Mouse (Mus musculus) subcutaneous adipose tissue, adult 2 months (tissue): ENCODE results near the gene Pln. TPM values are rescaled to one million over a fixed set of nuclear protein-coding genes. Genes with fewer than 3 reads are reported as not detected.

Source experiments
- polyA plus RNA-seq: library from polyadenylated mRNA; depleted of rRNA; stranded (reverse); fragments of >200 nt; gene quantifications from 2 replicates; pipeline ENCODE4 v1.2.3, GENCODE M21; 2012; ENCODE audit warnings: low replicate concordance; rRNA removed

Pln gene
- polyA plus RNA-seq, result 6.3 and 23.9 TPM in 2 replicates

DNA sequence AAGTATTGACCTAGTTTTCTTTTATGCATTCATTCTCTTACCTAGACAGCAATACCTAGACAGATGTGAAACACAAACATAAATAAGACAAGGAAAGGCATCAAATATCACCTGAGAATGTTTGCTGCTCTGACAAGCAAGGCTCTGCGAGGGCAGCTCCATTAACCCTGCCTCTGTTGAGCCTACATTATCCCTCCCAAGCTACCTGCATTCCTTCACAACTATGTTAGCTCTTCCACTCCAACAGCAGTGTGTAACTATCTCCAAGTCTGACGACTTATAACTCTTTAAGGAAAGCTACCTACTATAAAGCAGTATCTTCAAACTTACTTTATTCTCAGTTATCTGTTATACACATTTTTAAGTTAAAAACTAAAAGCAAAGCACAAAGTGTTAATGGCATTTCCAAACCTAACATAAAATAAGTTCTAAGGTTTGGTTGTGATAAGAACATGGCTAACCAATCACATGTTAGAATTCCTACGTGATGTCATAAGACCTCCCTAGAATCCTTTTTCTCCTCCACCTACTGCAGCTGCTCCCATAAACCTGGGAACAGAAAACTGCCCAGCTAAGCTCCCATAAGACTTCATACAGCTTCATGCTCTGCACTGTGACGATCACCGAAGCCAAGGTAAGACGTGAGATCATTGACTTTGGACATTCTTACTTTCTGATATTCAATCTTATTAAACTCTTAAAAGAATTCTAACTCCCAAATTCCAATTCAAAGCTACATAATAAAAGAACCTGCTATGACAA lies at the start of gene Pln:
TSS of gene Pln (plus strand) at position 506 of the 762 bp plus-strand sequence.

DNA sequence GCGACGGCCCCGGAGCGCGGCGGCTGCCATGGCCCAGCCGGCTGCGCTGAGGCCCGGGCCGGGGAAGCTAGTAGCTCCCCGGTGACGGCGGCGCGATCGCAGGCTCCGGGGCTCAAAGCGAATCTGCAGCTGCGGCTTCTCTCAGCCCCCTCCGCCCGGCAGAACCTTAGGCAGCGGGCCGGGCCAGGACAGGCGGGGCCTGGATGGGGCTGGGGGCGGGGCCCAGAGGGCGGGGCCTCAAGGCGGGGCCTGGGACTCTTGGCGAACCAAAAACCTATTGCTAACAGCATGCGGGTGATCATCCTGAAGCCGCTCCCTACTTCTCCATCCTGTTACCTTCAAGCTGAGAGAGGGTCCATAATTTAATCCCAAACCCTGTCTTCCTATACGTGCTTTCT lies 42.2 kb downstream of the Pln start, which contains the start of gene Cep85l:
TSS of gene Cep85l (minus strand) at position 239 of the 398 bp plus-strand sequence.

Other genes with a start within 250 kb of the Pln start
- gene Cep85l, start 42.3 kb downstream of the Pln start, polyA plus RNA-seq, result 9.0 and 10.6 TPM in 2 replicates